Mouse (Mus musculus) neural tube, embryonic 14.5 days (tissue): ENCODE measurements around the gene Pja2. TPM values are rescaled to one million over a fixed set of nuclear protein-coding genes. Genes with fewer than 3 reads are reported as not detected.

Experiments used
- ATAC-seq: fragments of 200-750 bp; cut with Nextera tagmentation; 2 replicates; pipeline ENCODE4 v1.8.0; 2017; ENCODE audit warnings: low read depth, mild to moderate bottlenecking, moderate TSS enrichment, moderate library complexity
- H3K27ac ChIP-seq: fragments of 300-500 bp; sonication (generic); 2 replicates; pipeline ENCODE4 v1.5.1; 2014; ENCODE audit warnings: low read depth, mild to moderate bottlenecking, control low read depth, low read length, moderate library complexity, mixed read lengths
- H3K27me3 ChIP-seq: fragments of 300-500 bp; sonication (generic); 2 replicates; pipeline ENCODE4 v1.6.1; 2014; ENCODE audit warnings: low read length; ENCODE audit not compliant: control insufficient read depth, insufficient read depth
- H3K36me3 ChIP-seq: fragments of 300-500 bp; sonication (generic); 2 replicates; pipeline ENCODE4 v1.6.1; 2014; ENCODE audit warnings: low read length, mixed read lengths; ENCODE audit not compliant: control insufficient read depth, insufficient read depth
- H3K4me1 ChIP-seq: fragments of 300-500 bp; sonication (generic); 2 replicates; pipeline ENCODE4 v1.6.1; 2014; ENCODE audit warnings: low read length; ENCODE audit not compliant: control insufficient read depth, insufficient read depth
- H3K4me2 ChIP-seq: fragments of 300-500 bp; sonication (generic); 2 replicates; pipeline ENCODE4 v1.6.1; 2014; ENCODE audit warnings: mild to moderate bottlenecking, low read depth, low read length, control low read depth
- H3K4me3 ChIP-seq: fragments of 300-500 bp; sonication (generic); 2 replicates; pipeline ENCODE4 v1.5.1; 2014; ENCODE audit warnings: low read depth, low read length, control low read depth, mixed read lengths
- H3K9ac ChIP-seq: fragments of 300-500 bp; sonication (generic); replicated peaks from 2 replicates; pipeline ENCODE4 v1.6.1; 2014; ENCODE audit warnings: low read depth, mild to moderate bottlenecking, control low read depth, low read length, mixed read lengths
- H3K9me3 ChIP-seq: fragments of 300-500 bp; sonication (generic); 2 replicates; pipeline ENCODE4 v1.6.1; 2016; ENCODE audit warnings: low read length; ENCODE audit not compliant: control insufficient read depth
- WGBS: fragments of 180-500 bp; shearing (Covaris S2); extraction: QIAGEN DNeasy Blood & Tissue Kit; methylation state at CpG from one replicate; pipeline ENCODE4 v1.1.7; 2014; 5-methylcytosine and 5-hydroxymethylcytosine counted together
- polyA plus RNA-seq: library from polyadenylated mRNA; unstranded; fragments of >200 nt; fragmentation: Nextera tagmentation; extraction: Ambion mirVana; gene quantifications from 2 replicates; pipeline ENCODE4 v1.2.1, GENCODE M21; 2014

Pja2 gene
- 239 and 243 TPM in 2 replicates for polyA plus RNA-seq

GRCm38 (mm10) chr17:64331898-64332769 is at the start of gene Pja2:
TSS of gene Pja2 (minus strand) at chr17:64331916.
- Histone ChIP-seq H3K36me3 (no peaks in the 10 kb centered on the region), H3K27ac (peak within 1 kb of the TSS; percentile 97), H3K4me3 (peak within 1 kb of the TSS; percentile 98), H3K4me1 (peaks cover 5% of the 10 kb centered on the region; the same call in 1 of the 2 replicates), H3K9ac (peak within 1 kb of the TSS; percentile 99), H3K9me3 (no peaks in the 10 kb centered on the region), H3K27me3 (no peaks in the 10 kb centered on the region), H3K4me2 (peak within 1 kb of the TSS; percentile 50)
- peak; percentile 100 for ATAC-seq
- WGBS = 1% methylated on average over 43 of the region's 60 CpGs

GRCm38 (mm10) chr17:64375327-64375726 is 43.6 kb upstream of the Pja2 start:
- 71% methylated on average over 4 of the region's 4 CpGs for WGBS

GRCm38 (mm10) chr17:64363694-64364093 is 32.0 kb upstream of the Pja2 start:
- Histone ChIP-seq H3K4me1 (no peaks in the 10 kb centered on the region), H3K9me3 (no peaks in the 10 kb centered on the region), H3K9ac (no peak overlapping the region), H3K27ac (no peak overlapping the region), H3K4me2 (no peak overlapping the region), H3K36me3 (no peaks in the 10 kb centered on the region), H3K4me3 (no peak overlapping the region), H3K27me3 (no peaks in the 10 kb centered on the region)
- ATAC-seq = no peak
- WGBS = 90% methylated on average over 1 of the region's 1 CpGs

More at GRCm38 (mm10) chr17:64375327-64375726, 43.6 kb upstream of the Pja2 start:
- no peaks in the 10 kb centered on the region for H3K36me3 ChIP-seq
- no peaks in the 10 kb centered on the region for H3K4me1 ChIP-seq
- peak; percentile 75 for ATAC-seq
- H3K27me3 ChIP-seq = no peaks in the 10 kb centered on the region
- H3K9me3 ChIP-seq = no peaks in the 10 kb centered on the region
- no peak overlapping the region for H3K4me3 ChIP-seq
- H3K27ac ChIP-seq = no peak overlapping the region
- H3K9ac ChIP-seq = no peak overlapping the region
- no peak overlapping the region for H3K4me2 ChIP-seq

GRCm38 (mm10) chr17:64362570-64362969 is 30.9 kb upstream of the Pja2 start:
- 72% methylated on average over 5 of the region's 5 CpGs for WGBS
- no peaks in the 10 kb centered on the region for H3K36me3 ChIP-seq
- no peak for ATAC-seq

GRCm38 (mm10) chr17:64361911-64362425 is 30.3 kb upstream of the Pja2 start:
- Histone ChIP-seq H3K4me1 (no peaks in the 10 kb centered on the region), H3K9ac (no peak overlapping the region), H3K9me3 (no peaks in the 10 kb centered on the region), H3K27ac (no peak overlapping the region), H3K4me2 (no peak overlapping the region), H3K27me3 (no peaks in the 10 kb centered on the region), H3K4me3 (no peak overlapping the region), H3K36me3 (no peaks in the 10 kb centered on the region)
- WGBS = 87% methylated on average over 3 of the region's 3 CpGs
- ATAC-seq = no peak

More at GRCm38 (mm10) chr17:64362570-64362969, 30.9 kb upstream of the Pja2 start:
- Histone ChIP-seq H3K9me3 (no peaks in the 10 kb centered on the region), H3K27me3 (no peaks in the 10 kb centered on the region), H3K4me3 (no peak overlapping the region), H3K4me1 (no peaks in the 10 kb centered on the region), H3K9ac (no peak overlapping the region), H3K4me2 (no peak overlapping the region), H3K27ac (no peak overlapping the region)

- Histone ChIP-seq H3K4me3 (no peak overlapping the region), H3K36me3 (no peaks in the 10 kb centered on the region), H3K27ac (no peak overlapping the region), H3K4me1 (no peaks in the 10 kb centered on the region), H3K4me2 (no peak overlapping the region), H3K27me3 (no peaks in the 10 kb centered on the region), H3K9ac (no peak overlapping the region), H3K9me3 (no peaks in the 10 kb centered on the region; the same call in 1 of the 2 replicates)
- WGBS = 97% methylated on average over 7 of the region's 7 CpGs
- no peak for ATAC-seq
These were observed 22.2 kb upstream of the Pja2 start for GRCm38 (mm10) chr17:64353940-64354339.

GRCm38 (mm10) chr17:64346135-64346534 is 14.4 kb upstream of the Pja2 start:
- no peak overlapping the region for H3K9ac ChIP-seq
- WGBS = 61% methylated on average over 17 of the region's 17 CpGs
- H3K9me3 ChIP-seq = no peaks in the 10 kb centered on the region
- no peaks in the 10 kb centered on the region for H3K4me1 ChIP-seq
- no peaks in the 10 kb centered on the region for H3K27me3 ChIP-seq
- no peak for ATAC-seq
- H3K36me3 ChIP-seq = no peaks in the 10 kb centered on the region
- no peak overlapping the region for H3K4me2 ChIP-seq
- no peak overlapping the region for H3K27ac ChIP-seq
- H3K4me3 ChIP-seq = no peak overlapping the region

- Histone ChIP-seq H3K9ac (no peak overlapping the region), H3K4me2 (no peak overlapping the region), H3K27me3 (no peaks in the 10 kb centered on the region), H3K4me1 (no peaks in the 10 kb centered on the region), H3K36me3 (no peaks in the 10 kb centered on the region), H3K27ac (no peak overlapping the region), H3K4me3 (no peak overlapping the region), H3K9me3 (no peaks in the 10 kb centered on the region)
- WGBS = 82% methylated on average over 7 of the region's 7 CpGs
- ATAC-seq = no peak
These were observed 13.0 kb upstream of the Pja2 start for GRCm38 (mm10) chr17:64344576-64345172.

- no peaks in the 10 kb centered on the region for H3K27me3 ChIP-seq
- H3K4me2 ChIP-seq = no peak overlapping the region
- 74% methylated on average over 7 of the region's 7 CpGs for WGBS
- no peak for ATAC-seq
- no peak overlapping the region for H3K27ac ChIP-seq
- no peaks in the 10 kb centered on the region for H3K4me1 ChIP-seq
- no peaks in the 10 kb centered on the region for H3K9me3 ChIP-seq
- H3K36me3 ChIP-seq = no peaks in the 10 kb centered on the region
- H3K9ac ChIP-seq = no peak overlapping the region
- no peak overlapping the region for H3K4me3 ChIP-seq
These were observed 10.0 kb upstream of the Pja2 start for GRCm38 (mm10) chr17:64341698-64342097.
